13 mouse cellular contexts compared by ENCODE assay signal in the genomic region with DNA sequence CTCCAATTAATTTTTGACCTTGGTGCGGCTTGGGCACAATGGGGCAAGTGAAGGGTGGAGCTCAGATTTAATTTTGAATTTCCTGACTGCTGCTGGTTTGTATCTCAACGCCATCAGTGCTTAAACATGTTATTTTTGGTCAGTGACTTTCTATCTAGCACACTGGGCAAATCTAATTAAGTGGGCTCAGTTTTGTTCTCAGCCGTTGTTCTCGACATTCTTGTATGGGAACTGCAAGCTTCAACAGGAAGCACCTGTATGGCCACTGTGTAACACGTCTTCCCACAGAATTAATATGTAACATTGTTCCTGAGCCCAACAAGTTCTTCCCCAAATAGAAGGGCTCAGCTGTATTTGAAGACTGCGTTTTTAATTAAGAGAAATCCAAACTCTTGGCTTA.
DNase-seq lines count a peak whose midpoint lies in the region; ATAC-seq and TF ChIP-seq lines count a peak whose summit lies in the region.
"Had no signal": no experiment of that assay in that cellular context is flagged by ENCODE, and none has a peak within 500 bp of the region (broad histone marks: within the 10 kb centered on the region; RNA-seq: fewer than 3 reads in every experiment).

No protein-coding gene starts in this region.

- no peak overlapping the region for H3K4me3 ChIP-seq in hindbrain, embryonic 10.5 days
- H3K4me3 ChIP-seq in hindbrain, embryonic 14.5 days (replicated peaks; ENCODE audit: low read length), result no peak overlapping the region
- H3K4me3 ChIP-seq in lung, postnatal 0 days (ENCODE audit: low read depth, low read length), result no peak overlapping the region
- H3K4me3 ChIP-seq: limb, embryonic 12.5 days; midbrain, embryonic 12.5 days had no signal

- H3K36me3 ChIP-seq in hindbrain, embryonic 10.5 days, result no peaks in the 10 kb centered on the region
- no peaks in the 10 kb centered on the region for H3K36me3 ChIP-seq in hindbrain, embryonic 14.5 days (replicated peaks; ENCODE audit: control insufficient read depth, insufficient read depth)
- H3K36me3 ChIP-seq in lung, postnatal 0 days (ENCODE audit: insufficient read depth, low read length), result no peaks in the 10 kb centered on the region
- H3K36me3 ChIP-seq: limb, embryonic 12.5 days; midbrain, embryonic 12.5 days had no signal

- no peak overlapping the region for H3K4me2 ChIP-seq in hindbrain, embryonic 14.5 days (replicated peaks)
- H3K4me2 ChIP-seq in lung, postnatal 0 days (replicated peaks; ENCODE audit: low read depth, low read length), result no peak overlapping the region
- H3K4me2 ChIP-seq: limb, embryonic 12.5 days; midbrain, embryonic 12.5 days had no signal

- no peak for DNase-seq in hindbrain, embryonic 10.5 days (ENCODE audit: low spot score)
- DNase-seq in hindbrain, embryonic 14.5 days (ENCODE audit: low spot score), result no peak
- DNase-seq in lung, postnatal 0 days (ENCODE audit: low spot score), result peak; percentile 33
- no peak for DNase-seq in lung, adult 18-20 months
- peak; percentile 11 to 14 for DNase-seq in heart, postnatal 10 days
- no peak for DNase-seq in thymus, postnatal 10 days (ENCODE audit: low spot score in 2 of 2)
- DNase-seq: cerebellum, adult 8-10 months; embryo, embryonic 11 days; kidney, postnatal 10 days; right cerebral cortex, postnatal 25 days had no signal

- H3K27me3 ChIP-seq in hindbrain, embryonic 10.5 days (ENCODE audit: insufficient read depth, poor library complexity, severe bottlenecking), result no peaks in the 10 kb centered on the region
- no peaks in the 10 kb centered on the region for H3K27me3 ChIP-seq in hindbrain, embryonic 14.5 days (ENCODE audit: control insufficient read depth, insufficient read depth, low read length)
- no peaks in the 10 kb centered on the region for H3K27me3 ChIP-seq in lung, postnatal 0 days (replicated peaks; ENCODE audit: insufficient read depth, low read length)
- H3K27me3 ChIP-seq: limb, embryonic 12.5 days had no signal

- H3K9me3 ChIP-seq in hindbrain, embryonic 10.5 days, result no peaks in the 10 kb centered on the region
- H3K9me3 ChIP-seq in hindbrain, embryonic 14.5 days (ENCODE audit: control insufficient read depth, low read length), result no peaks in the 10 kb centered on the region
- H3K9me3 ChIP-seq in lung, postnatal 0 days (ENCODE audit: low read length), result no peaks in the 10 kb centered on the region
- H3K9me3 ChIP-seq: limb, embryonic 12.5 days; midbrain, embryonic 12.5 days had no signal

- H3K27ac ChIP-seq in hindbrain, embryonic 10.5 days, result peak overlapping the region; percentile 81
- no peak overlapping the region for H3K27ac ChIP-seq in hindbrain, embryonic 14.5 days
- H3K27ac ChIP-seq in lung, postnatal 0 days (ENCODE audit: low read length), result no peak overlapping the region
- H3K27ac ChIP-seq: limb, embryonic 12.5 days; midbrain, embryonic 12.5 days had no signal

- intact Hi-C loops in heart, postnatal 10 days (cut with DNase I), result loop anchor here (5.0 to 10.0 kb wide), 4 partner anchors 63 to 225 kb away; partner anchors contain the start of gene Ednrb

- ATAC-seq in hindbrain, embryonic 14.5 days (ENCODE audit: low FRiP score), result no peak
- ATAC-seq in lung, postnatal 0 days, result peak; percentile 32
- ATAC-seq in cerebellum, adult (ENCODE audit: insufficient number of reproducible peaks, low FRiP score, low TSS enrichment), result no peak

- H3K9ac ChIP-seq in hindbrain, embryonic 14.5 days, result no peak overlapping the region
- H3K9ac ChIP-seq in lung, postnatal 0 days (replicated peaks; ENCODE audit: low read depth), result no peak overlapping the region
- H3K9ac ChIP-seq: limb, embryonic 12.5 days; midbrain, embryonic 12.5 days had no signal

- no peak for TF ChIP-seq CTCF in lung, postnatal 0 days (IDR thresholded peaks at IDR 0.05)

- TF ChIP-seq EP300 in lung, postnatal 0 days (IDR thresholded peaks at IDR 0.05), result no peak

- 64% methylated on average over 6 of the region's 6 CpGs for WGBS in hindbrain, embryonic 10.5 days
- WGBS in hindbrain, embryonic 14.5 days, result 43% methylated on average over 6 of the region's 6 CpGs
- WGBS in lung, postnatal 0 days, result 44% methylated on average over 6 of the region's 6 CpGs

- H3K4me1 ChIP-seq in hindbrain, embryonic 10.5 days (replicated peaks), result peaks cover 50% of the 10 kb centered on the region
- 0 out of 2 replicates have a peak, but pooled peaks cover 10% of the 10 kb centered on the region for H3K4me1 ChIP-seq in hindbrain, embryonic 14.5 days (replicated peaks; ENCODE audit: control insufficient read depth, insufficient read depth, low read length)
- peaks cover 4% of the 10 kb centered on the region; the same call in 1 of the 2 replicates for H3K4me1 ChIP-seq in lung, postnatal 0 days (ENCODE audit: insufficient read depth, low read depth, low read length)
- H3K4me1 ChIP-seq: limb, embryonic 12.5 days had no signal

Comparison
In these comparisons a context has a peak if more than half of its experiments do, and no peak if none do; other contexts are left out.
1. DNase-seq: peak in lung, postnatal 0 days (single experiment) and heart, postnatal 10 days (2 of 2); none in hindbrain, embryonic 10.5 days (single experiment), hindbrain, embryonic 14.5 days (single experiment), lung, adult 18-20 months (0 of 2) and thymus, postnatal 10 days (0 of 2).